Mouse (Mus musculus) yolk sac, embryonic 10.5 days (tissue): Measurements from ENCODE around the gene Dock4.
A peak's percentile ranks its signal among the peaks of the same experiment; 100 is the strongest.

ENCODE experiments used
- DNase-seq: peaks from one replicate; pipeline ENCODE4 v3.0.0-alpha.2; 2017; ENCODE audit warnings: low spot score

Dock4 gene

DNA sequence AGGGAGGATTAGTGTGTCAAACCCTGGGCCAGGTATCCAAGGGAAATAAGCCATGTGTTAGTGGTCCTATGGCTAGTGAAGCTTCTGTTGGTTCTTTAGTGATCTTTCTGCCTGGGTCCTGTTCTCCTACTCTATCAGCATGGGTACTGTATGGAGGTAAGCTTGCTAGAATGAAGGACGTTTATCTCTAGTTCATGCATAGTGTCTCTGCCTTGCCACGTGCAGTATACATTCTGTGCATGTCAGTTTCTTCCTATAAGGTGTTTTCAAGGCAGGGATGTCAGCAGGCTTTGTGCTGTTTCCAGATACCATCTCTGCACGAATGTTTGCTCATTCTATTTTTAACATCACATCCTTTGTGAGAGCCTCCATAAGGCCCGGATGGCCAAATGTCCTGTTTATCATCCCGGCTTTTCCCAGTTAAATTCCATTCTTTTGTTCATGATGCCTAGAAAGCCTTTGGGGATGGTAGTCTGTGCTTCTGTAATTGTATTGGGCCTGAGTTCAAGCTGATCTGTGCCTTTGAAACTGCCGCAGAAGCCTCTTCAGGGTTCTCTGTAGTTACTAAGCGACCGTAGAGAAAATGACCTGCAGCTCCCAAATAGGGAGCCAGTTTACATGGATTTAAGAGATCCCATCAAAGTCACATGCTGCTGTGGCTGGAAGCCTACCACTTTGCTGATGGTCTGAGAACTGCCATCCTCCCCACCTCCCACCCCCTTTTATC, 66.1 kb downstream of the Dock4 start:
- no peak for DNase-seq

DNA sequence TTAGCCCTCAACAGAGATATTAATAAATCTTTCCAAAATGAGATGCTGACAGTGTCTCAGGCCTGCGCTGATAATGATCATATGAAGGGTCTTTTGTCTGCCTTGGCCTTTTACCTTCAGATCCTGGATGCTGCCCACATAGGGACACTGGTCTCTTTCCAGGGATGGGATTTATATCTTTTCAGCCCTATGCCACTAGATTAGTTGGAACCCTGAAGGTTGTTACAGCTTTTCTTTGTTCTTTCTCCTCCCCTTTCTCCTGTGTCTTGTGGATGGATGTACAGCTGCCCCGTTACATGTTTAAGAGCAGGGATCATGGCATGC, 66.6 kb downstream of the Dock4 start:
- DNase-seq = no peak

- DNase-seq = no peak
Measured at GRCm38 (mm10) chr12:40512994-40513393, 67.2 kb downstream of the Dock4 start.

DNA sequence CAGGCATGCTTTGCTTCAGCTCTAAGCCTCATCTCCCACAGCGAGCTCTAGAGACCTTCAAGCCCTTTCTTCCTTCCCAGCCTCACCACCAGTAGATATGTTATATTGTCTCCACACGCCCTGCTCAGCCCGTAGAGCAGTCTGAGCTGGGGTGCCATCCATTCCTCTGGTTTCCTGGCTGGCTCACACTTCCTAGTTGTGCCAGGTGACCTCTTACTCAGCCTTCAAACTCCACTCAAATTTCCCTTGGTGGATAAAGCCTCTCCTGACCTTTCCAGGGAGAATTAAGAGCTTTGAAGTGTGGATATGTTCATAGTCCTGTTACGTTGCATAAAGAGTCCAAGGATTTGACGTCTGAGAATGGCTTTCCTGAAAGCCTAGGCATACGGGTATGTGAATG, 68.3 kb downstream of the Dock4 start:
- no peak for DNase-seq

DNA sequence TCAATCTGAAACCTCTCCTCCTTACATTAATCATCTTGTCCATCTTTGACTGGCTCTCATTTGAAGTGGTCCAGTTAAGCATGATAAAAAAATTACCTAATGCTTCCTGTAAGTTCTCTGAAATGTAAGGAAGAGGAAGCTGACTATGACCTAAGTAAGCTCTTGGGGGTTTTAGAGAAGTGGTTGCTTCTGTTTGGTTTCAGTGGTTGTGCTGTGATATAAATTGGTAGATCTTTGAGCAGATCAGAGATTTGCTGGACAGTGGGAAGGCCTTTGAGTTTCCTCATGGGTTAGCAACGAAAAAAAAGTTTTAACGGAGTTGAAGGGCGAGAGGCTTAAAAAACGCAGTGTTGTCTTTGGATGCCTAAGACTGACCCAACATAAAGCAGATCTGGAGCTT, 76.7 kb downstream of the Dock4 start:
- DNase-seq = no peak

- no peak for DNase-seq
Measured at GRCm38 (mm10) chr12:40523020-40523419, 77.3 kb downstream of the Dock4 start.

DNA sequence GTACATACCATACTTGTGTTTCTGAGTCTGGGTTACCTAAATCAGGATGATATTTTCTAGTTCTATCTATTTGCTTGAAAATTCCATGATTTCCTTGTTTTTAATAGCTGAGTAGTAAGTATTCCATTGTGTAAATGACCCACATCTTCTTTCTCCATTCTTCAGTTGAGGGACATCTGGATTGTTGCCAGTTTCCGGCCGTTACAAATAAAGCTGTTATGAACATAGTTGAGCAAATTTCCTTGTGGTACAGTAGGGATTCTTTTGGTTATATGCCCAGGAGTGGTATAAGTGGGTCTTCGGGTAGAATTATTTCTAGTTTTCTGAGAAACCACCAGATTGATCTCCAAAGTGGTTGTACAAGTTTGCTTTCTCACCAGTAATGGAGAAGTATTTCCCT, 79.3 kb downstream of the Dock4 start:
- no peak for DNase-seq

DNA sequence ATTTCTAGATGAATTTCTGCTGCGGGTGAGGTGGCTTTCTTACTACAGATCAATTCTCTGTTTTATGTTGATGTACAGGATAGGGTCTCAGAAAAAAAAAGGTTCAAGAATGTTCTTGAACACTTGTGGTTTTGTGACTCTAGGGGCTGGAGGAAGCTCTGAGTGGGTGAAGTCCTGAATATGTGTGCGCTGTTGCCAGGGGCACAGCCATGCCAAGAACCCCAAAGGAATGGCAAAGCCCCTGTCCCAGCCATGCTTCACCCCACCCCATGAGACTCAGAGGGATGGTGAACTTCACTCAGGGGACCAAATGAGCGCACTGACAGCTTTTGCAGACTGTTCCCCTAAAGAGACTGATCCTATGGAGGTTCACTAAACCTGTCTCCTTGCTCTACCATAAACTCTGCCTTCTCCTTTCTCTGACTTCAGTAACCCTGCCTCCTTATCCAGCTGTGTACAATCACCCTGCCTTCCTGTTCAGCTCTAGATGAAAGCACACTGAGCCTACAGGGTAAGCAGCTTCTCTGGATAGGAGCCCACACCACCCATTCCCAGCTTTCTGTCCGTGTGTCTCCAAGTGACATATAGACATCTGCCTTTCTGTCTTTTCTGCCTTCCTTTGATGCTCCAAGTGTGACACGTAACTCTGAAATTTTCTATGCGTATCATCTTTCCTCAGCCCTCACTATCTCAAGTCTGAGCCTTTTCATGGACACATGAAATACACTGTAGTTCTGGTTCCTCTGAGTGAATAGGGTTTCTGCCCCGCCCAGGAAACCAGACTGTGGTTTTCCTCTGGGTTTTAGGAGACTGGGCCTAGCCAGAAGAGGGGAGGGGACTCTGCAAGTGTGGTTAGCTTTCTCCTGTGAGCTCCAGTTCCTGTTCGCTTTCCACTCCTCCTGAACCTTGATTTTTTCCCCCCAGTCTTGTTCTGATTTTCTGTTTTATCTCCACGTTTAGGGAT, 90.2 kb downstream of the Dock4 start:
- no peak for DNase-seq

DNA sequence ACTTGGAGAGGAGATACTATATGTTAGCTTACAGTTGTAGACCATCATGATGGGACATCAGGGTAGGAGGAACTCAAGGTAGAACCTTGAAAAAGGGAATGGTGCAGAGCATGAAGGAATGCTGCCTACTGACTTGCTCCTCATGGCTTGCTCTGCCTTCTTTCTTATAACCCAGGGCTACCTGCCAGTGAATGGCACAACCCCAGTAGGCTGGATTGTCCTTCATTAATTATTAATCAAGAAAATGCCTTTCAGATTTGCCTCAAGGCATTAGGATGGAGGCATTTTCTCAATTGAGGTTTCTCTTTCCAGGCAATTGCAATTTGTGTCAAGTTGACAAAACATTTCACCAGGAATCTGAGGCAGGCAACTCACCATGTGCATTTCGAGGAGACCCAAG, 92.1 kb downstream of the Dock4 start:
- no peak for DNase-seq

DNA sequence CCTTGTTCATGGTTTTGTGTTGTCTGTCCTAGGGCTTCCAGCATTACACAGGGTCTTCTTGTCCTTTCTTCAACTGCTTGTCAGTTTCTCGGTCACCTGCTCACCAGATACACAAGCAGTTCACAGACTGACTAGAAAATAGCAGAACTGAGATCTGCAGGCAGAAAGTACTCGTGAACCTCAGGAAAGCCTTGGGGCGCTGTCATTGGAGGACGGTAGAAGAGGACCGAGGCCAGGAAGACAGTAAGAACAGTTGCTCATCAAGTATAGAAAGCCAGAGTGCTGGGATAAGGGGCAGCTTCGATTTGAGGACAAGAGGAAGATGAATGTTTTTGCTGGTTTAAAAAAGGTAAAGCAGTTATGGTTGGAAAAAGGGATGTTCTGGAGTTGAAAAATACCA, 92.6 kb downstream of the Dock4 start:
- DNase-seq = no peak

GRCm38 (mm10) chr12:40538780-40539179, 93.0 kb downstream of the Dock4 start:
- no peak for DNase-seq

GRCm38 (mm10) chr12:40544273-40544672, 98.5 kb downstream of the Dock4 start:
- no peak for DNase-seq

DNA sequence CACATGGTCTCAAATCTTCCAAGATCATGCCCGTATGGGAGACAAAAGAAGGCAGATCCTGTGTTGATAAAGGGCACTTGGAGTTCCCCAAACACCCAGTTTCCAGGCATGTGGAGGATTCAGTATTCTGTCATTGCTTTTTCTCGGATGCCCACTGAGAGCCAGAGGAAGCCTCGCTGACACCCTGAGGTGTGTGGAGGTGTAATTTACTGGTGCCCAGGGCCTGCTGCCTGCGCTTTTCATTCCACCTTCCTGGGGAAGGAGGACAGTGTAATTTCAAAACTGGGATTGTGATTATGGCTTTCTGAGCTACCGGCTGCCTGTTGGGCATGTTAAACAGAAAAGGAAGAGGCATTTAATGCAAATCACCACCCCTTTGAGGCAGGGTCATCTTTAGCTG, 101.1 kb downstream of the Dock4 start:
- no peak for DNase-seq

DNA sequence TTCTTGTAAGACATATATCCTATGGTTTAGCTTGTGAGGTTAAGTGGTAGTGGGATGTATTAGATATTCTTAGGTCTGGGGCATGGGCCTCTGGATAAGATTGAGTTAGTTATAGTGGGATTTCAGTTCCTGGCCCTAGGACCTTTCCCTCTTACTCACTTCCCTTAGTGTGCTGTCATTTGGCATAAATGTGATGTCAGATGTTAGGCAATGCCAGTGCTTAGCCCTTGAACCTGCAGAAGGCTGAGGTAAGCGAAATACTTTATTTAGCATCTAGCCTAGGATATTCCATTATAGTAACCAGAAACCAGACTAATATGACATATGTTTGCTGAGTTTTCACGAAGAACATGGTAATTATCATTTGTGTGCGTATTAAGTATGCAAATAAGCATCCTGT, 105.6 kb downstream of the Dock4 start:
- no peak for DNase-seq

DNA sequence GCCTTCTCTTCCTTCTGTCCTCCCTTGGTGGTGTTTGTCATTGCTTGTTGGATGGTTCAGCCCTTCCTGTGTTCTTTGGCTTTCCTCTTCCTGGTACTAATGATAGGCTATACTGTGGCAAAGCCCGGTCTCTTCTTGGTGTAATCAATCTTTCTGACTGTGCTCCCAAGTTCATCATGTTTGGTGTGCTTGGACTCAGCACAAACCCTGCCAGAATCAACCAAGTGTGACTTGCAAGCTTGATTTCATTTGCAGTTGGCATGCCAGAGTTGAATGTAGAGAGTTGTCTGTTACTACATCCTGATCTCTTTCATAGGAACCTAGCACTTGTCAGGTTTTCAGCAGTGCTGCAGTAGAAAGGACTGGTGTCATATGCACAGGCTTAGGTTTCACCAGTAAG, 106.4 kb downstream of the Dock4 start:
- DNase-seq = no peak

GRCm38 (mm10) chr12:40553929-40554328, 108.2 kb downstream of the Dock4 start:
- no peak for DNase-seq

DNA sequence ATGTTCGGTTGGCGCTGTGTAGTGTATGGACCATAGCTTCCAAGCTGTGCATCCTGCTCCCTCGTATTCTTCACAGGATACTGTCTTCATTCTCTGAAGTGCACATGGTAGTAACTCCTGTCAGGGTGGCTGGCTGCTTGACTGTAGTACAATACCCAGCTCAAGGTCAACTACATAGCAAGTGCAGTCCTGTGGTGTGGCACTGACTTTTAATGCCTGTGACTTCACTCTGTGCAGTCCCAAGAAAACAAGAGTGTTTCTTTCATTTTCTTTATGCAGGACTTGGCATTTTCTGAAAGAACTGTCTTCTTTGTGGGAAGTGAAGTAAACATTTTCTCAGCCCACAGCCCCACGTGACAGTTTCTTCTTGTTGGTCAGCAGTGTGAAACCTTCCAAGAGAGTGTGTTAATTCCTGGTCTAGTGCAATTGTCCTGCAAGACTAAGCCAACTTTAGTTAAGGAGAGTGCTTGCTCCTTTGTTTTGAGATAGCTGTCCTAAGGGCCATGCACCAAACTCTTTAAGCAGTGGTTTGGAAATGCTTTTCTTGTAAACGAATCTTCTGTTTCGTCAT, 109.3 kb downstream of the Dock4 start:
- DNase-seq = no peak

DNA sequence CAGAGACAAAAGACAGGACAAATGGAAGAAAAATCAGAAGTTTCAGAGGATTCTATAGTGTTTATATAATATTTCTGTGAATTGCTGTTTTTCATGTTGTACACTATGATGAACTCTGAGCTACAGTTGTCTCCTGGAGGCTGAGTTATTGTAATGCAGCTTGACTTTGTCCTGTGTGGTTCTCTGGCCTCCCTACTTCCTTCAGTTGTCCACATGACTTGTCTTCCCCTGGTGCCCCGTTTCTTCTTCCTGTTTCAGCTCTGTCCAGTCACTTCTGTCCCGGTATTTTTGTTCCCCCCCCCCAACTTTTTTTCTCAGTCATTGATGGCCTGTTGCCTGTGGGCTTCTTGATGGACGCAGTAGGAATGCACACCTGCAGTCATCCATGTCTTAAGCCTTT, 112.8 kb downstream of the Dock4 start:
- no peak for DNase-seq

DNA sequence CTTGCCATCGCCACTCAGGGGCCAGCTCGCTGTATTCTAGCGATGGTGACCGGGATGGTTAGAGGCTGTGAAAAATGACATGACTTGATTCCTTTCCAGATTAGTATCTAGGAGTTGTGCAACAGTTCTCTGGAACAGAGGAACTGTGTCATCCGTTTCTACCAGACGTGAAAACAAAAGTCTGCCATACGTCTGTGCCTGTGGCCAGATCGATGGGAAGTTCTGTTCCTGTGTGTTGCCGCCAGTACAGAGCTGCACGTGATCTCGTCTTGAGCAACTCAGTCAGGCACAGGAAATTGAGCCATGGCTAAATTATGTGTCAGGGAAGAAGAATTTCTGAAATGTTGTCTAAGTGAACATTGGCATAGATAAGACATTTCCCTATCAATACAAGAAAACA, 113.4 kb downstream of the Dock4 start:
- peak; percentile 18 for DNase-seq

GRCm38 (mm10) chr12:40563703-40564102, 118.0 kb downstream of the Dock4 start:
- DNase-seq = no peak

- DNase-seq = no peak
Measured at GRCm38 (mm10) chr12:40564261-40564660, 118.5 kb downstream of the Dock4 start.

DNA sequence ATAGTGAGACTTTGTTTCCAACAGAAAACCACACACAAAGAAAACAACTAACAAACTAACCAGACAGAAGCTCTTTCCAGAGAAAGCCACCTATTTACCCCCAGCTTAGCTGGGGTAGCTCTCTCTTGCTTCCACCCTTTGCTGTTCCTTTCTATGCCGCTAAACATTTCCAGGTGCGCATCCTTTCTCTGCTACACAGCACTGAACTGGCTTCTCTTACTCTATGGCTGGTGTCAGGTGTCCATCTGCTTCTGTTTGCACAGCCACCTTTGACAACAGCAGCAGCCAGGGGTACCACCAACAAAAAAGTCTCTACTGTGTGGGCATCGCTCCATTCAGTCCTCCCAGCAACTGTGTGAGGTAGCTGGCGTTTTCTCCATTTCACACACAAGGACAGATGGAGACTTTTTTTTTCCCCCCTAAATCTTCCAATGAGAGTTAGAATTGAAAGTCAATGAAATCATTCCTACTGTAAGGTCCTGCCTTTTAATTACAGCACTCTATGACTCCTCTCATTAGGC, 122.7 kb downstream of the Dock4 start:
- DNase-seq = no peak
